Mouse (Mus musculus) E14TG2a.4 (cell line): Measurements from ENCODE around the gene Eef1e1.
A peak's percentile ranks its signal among the peaks of the same experiment; 100 is the strongest.

Experiments used
- H3K27me3 ChIP-seq: 2 replicates; pipeline ENCODE4 v1.6.1; 2014; ENCODE audit warnings: low read length, control low read depth; ENCODE audit not compliant: insufficient read depth
- H3K36me3 ChIP-seq: 2 replicates; pipeline ENCODE4 v1.6.1; 2014; ENCODE audit warnings: low read length, control low read depth; ENCODE audit not compliant: insufficient read depth
- H3K4me1 ChIP-seq: replicated peaks from 2 replicates; pipeline ENCODE4 v1.6.1; 2014; ENCODE audit warnings: low read depth, low read length, control low read depth
- H3K4me3 ChIP-seq: replicated peaks from 2 replicates; pipeline ENCODE4 v1.5.1; 2014; ENCODE audit warnings: mild to moderate bottlenecking, low read length
- H3K9me3 ChIP-seq: 2 replicates; pipeline ENCODE4 v1.6.1; 2014; ENCODE audit warnings: low read length, control low read depth
- CTCF ChIP-seq: conservative IDR thresholded peaks from 2 replicates; pipeline ENCODE4 v1.5.1; 2014; ENCODE audit warnings: low read length
- NANOG ChIP-seq: IDR thresholded peaks from 2 replicates; pipeline ENCODE4 v1.6.1; 2014; ENCODE audit warnings: borderline replicate concordance, low read length, mixed read lengths
- POU5F1 ChIP-seq: IDR thresholded peaks from 2 replicates; pipeline ENCODE4 v1.6.1; 2014; ENCODE audit warnings: low read length, borderline replicate concordance

The Eef1e1 gene

GRCm38 (mm10) chr13:38659524-38660136 lies 772 bp upstream of the Eef1e1 start:
- Histone ChIP-seq H3K36me3 (peaks cover 34% of the 10 kb centered on the region), H3K9me3 (peaks cover 30% of the 10 kb centered on the region), H3K4me1 (peaks cover 58% of the 10 kb centered on the region), H3K27me3 (no peaks in the 10 kb centered on the region), H3K4me3 (peak overlapping the region; percentile 100)
- no peak for TF ChIP-seq NANOG
- TF ChIP-seq CTCF, result no peak
- no peak for TF ChIP-seq POU5F1

GRCm38 (mm10) chr13:38657865-38658264 lies 993 bp downstream of the Eef1e1 start:
- no peaks in the 10 kb centered on the region for H3K27me3 ChIP-seq
- peak overlapping the region; percentile 100 for H3K4me3 ChIP-seq
- H3K4me1 ChIP-seq, result peaks cover 67% of the 10 kb centered on the region
- H3K9me3 ChIP-seq, result peaks cover 25% of the 10 kb centered on the region
- H3K36me3 ChIP-seq, result peaks cover 51% of the 10 kb centered on the region
- TF ChIP-seq NANOG, result no peak

- TF ChIP-seq NANOG (no peak), CTCF (no peak), POU5F1 (no peak)
- Histone ChIP-seq H3K27me3 (no peaks in the 10 kb centered on the region), H3K4me1 (peaks cover 63% of the 10 kb centered on the region), H3K36me3 (peaks cover 100% of the 10 kb centered on the region), H3K9me3 (no peaks in the 10 kb centered on the region), H3K4me3 (no peak overlapping the region)
Measured at GRCm38 (mm10) chr13:38650292-38650691, 8.6 kb downstream of the Eef1e1 start.

GRCm38 (mm10) chr13:38649069-38649468 lies 9.8 kb downstream of the Eef1e1 start:
- Histone ChIP-seq H3K36me3 (peaks cover 100% of the 10 kb centered on the region), H3K27me3 (no peaks in the 10 kb centered on the region), H3K9me3 (no peaks in the 10 kb centered on the region), H3K4me1 (peaks cover 52% of the 10 kb centered on the region), H3K4me3 (no peak overlapping the region)
- TF ChIP-seq NANOG (no peak), CTCF (no peak), POU5F1 (no peak)

- no peak overlapping the region for H3K4me3 ChIP-seq
- peaks cover 65% of the 10 kb centered on the region for H3K36me3 ChIP-seq
- no peak for TF ChIP-seq CTCF
- no peak for TF ChIP-seq POU5F1
- TF ChIP-seq NANOG, result no peak
- H3K4me1 ChIP-seq, result peaks cover 6% of the 10 kb centered on the region
- no peaks in the 10 kb centered on the region for H3K9me3 ChIP-seq
- H3K27me3 ChIP-seq, result no peaks in the 10 kb centered on the region
Measured at GRCm38 (mm10) chr13:38641414-38641813, 17.4 kb downstream of the Eef1e1 start.

- TF ChIP-seq NANOG, result no peak
- no peak for TF ChIP-seq POU5F1
- TF ChIP-seq CTCF, result no peak
- no peaks in the 10 kb centered on the region for H3K9me3 ChIP-seq
Measured at GRCm38 (mm10) chr13:38640961-38641360, 17.9 kb downstream of the Eef1e1 start.

GRCm38 (mm10) chr13:38638694-38639093 lies 20.2 kb downstream of the Eef1e1 start:
- peaks cover 20% of the 10 kb centered on the region for H3K4me1 ChIP-seq
- TF ChIP-seq POU5F1 (no peak), NANOG (no peak), CTCF (no peak)
- no peak overlapping the region for H3K4me3 ChIP-seq
- peaks cover 38% of the 10 kb centered on the region for H3K36me3 ChIP-seq
- H3K27me3 ChIP-seq, result no peaks in the 10 kb centered on the region
- no peaks in the 10 kb centered on the region for H3K9me3 ChIP-seq

More at GRCm38 (mm10) chr13:38640961-38641360, 17.9 kb downstream of the Eef1e1 start:
- H3K36me3 ChIP-seq, result peaks cover 61% of the 10 kb centered on the region
- no peaks in the 10 kb centered on the region for H3K27me3 ChIP-seq
- H3K4me3 ChIP-seq, result no peak overlapping the region
- H3K4me1 ChIP-seq, result peaks cover 6% of the 10 kb centered on the region

GRCm38 (mm10) chr13:38634800-38635269 lies 24.0 kb downstream of the Eef1e1 start, which contains the start of gene Bloc1s5:
Bloc1s5 (minus strand) TSS chr13:38635109.
- Histone ChIP-seq H3K4me1 (peaks cover 15% of the 10 kb centered on the region), H3K4me3 (peak within 1 kb of the TSS; percentile 99), H3K9me3 (no peaks in the 10 kb centered on the region), H3K27me3 (0 out of 2 replicates have a peak, but pooled peaks cover 4% of the 10 kb centered on the region), H3K36me3 (peaks cover 15% of the 10 kb centered on the region)
- TF ChIP-seq CTCF, result no peak
- TF ChIP-seq POU5F1, result no peak
- TF ChIP-seq NANOG, result no peak
